ENCODE assay signal across 8 mouse cellular contexts in the genomic region with DNA sequence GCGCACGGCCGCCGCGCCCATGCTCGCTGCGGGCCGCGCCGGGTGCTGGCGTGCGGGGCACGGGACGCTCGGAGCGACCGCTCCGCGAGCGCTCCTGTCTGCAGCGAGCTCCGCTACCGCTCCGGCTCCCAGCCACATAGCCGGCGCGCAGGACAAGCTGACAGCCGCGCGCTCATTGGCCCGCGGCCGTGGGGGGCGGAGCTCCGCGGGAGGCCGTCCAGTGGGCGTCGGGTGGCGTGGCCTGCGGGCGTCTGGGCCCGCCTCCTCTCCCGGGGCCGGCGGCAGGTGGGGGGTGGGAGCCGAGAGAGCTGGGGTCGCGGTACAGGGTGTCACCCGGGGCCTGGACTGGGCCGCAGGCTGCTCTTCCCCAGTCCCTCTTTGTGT. TPM values are rescaled to one million over a fixed set of nuclear protein-coding genes. Genes with fewer than 3 reads are reported as not detected.
DNase-seq lines count a peak whose midpoint lies in the region; ATAC-seq and TF ChIP-seq lines count a peak whose summit lies in the region.

Scube1 (minus strand) TSS at position 136 of the 384 bp plus-strand sequence.

- H3K4me2 ChIP-seq in hindbrain, embryonic 16.5 days (ENCODE audit: low read length): peak within 1 kb of the TSS; percentile 66

- TF ChIP-seq CTCF in cortical plate, adult 2 months (IDR thresholded peaks at IDR 0.05; ENCODE audit: extremely low read depth, insufficient read depth, low read length): no peak

- peak; percentile 76; the same call in 1 of the 2 replicates for TF ChIP-seq POLR2A in cortical plate, adult 2 months (IDR thresholded peaks at IDR 0.05; ENCODE audit: extremely low read depth, insufficient read depth, low read length)

- peaks cover 4% of the 10 kb centered on the region; the same call in 1 of the 2 replicates for H3K27me3 ChIP-seq in hindbrain, embryonic 16.5 days (replicated peaks; ENCODE audit: control insufficient read depth, insufficient read depth, low read length)

- no peaks in the 10 kb centered on the region; the same call in 1 of the 2 replicates for H3K4me1 ChIP-seq in cortical plate, adult 2 months (ENCODE audit: control insufficient read depth, insufficient read depth, low read length)
- H3K4me1 ChIP-seq in hindbrain, embryonic 16.5 days (ENCODE audit: control insufficient read depth, insufficient read depth, low read depth, low read length): peaks cover 16% of the 10 kb centered on the region

- DNase-seq in adrenal gland, adult 18-20 months (ENCODE audit: low spot score in 2 of 2): peak; percentile 87 to 91
- peak; percentile 90 for DNase-seq in gastrocnemius, postnatal 10 days
- DNase-seq in left cerebral cortex, adult 11 months (ENCODE audit: low spot score): peak; percentile 68
- DNase-seq in lung, postnatal 14 days: peak; percentile 87
- DNase-seq in right cerebral cortex, postnatal 10 days (ENCODE audit: low spot score in 2 of 2): peak; percentile 93
- DNase-seq in urinary bladder, postnatal 4 days (ENCODE audit: low spot score in 2 of 2): peak; percentile 85 to 86

- no peaks in the 10 kb centered on the region for H3K9me3 ChIP-seq in hindbrain, embryonic 16.5 days (ENCODE audit: control insufficient read depth, low read length)

- no peak within 1 kb of the TSS for H3K27ac ChIP-seq in cortical plate, adult 2 months (ENCODE audit: insufficient read depth, low read length)
- H3K27ac ChIP-seq in hindbrain, embryonic 16.5 days (ENCODE audit: low read depth, low read length): no peak within 1 kb of the TSS

- ATAC-seq in hindbrain, embryonic 16.5 days: peak; percentile 96

- peak within 1 kb of the TSS; percentile 42 for H3K4me3 ChIP-seq in cortical plate, adult 2 months (ENCODE audit: insufficient read depth, low read length)
- H3K4me3 ChIP-seq in hindbrain, embryonic 16.5 days (ENCODE audit: low read length): peak within 1 kb of the TSS; percentile 49

- 0% methylated on average over 42 of the region's 51 CpGs for WGBS in hindbrain, embryonic 16.5 days

- no peaks in the 10 kb centered on the region for H3K36me3 ChIP-seq in hindbrain, embryonic 16.5 days (ENCODE audit: control insufficient read depth, insufficient read depth, low read length)

- H3K9ac ChIP-seq in hindbrain, embryonic 16.5 days (ENCODE audit: low read depth, low read length): peak within 1 kb of the TSS; percentile 69

RNA-seq across cellular contexts. Expression of gene Scube1, which starts in this region (rescaled TPM):
- 1 to 10 TPM; 2.9 to 5.6 TPM for total RNA-seq in adrenal gland, adult 18-20 months (2021)
- 26.7 and 29.2 TPM in 2 replicates for polyA plus RNA-seq in cortical plate, adult 2 months (2012; rRNA removed)
- 1 to 10 TPM; 2.5 to 2.8 TPM for total RNA-seq in gastrocnemius, postnatal 10 days (2021)
- 5.8 and 9.2 TPM in 2 replicates for polyA plus RNA-seq in hindbrain, embryonic 16.5 days (2015; fragmentation: Nextera tagmentation; extraction: Ambion mirVana)
